Comparison of ENCODE assay signal across 8 mouse cellular contexts in genomic region chr7:48788851-48789572, GRCm38 (mm10). TPM values are rescaled to one million over a fixed set of nuclear protein-coding genes. Genes with fewer than 3 reads are reported as not detected.
A peak's percentile ranks its signal among the peaks of the same experiment; 100 is the strongest.
DNase-seq lines count a peak whose midpoint lies in the region; ATAC-seq lines count a peak whose summit lies in the region.

Gene Zdhhc13 (plus strand): TSS chr7:48789003.

- DNase-seq in R1 (ENCODE audit: low read depth, low spot score) = peak; percentile 97
- DNase-seq in cerebellum, postnatal 25 days = peak; percentile 93 to 96
- DNase-seq in frontal cortex, postnatal 25 days (ENCODE audit: low spot score in 2 of 2) = peak; percentile 83 to 90
- DNase-seq in hindbrain, embryonic 14.5 days (ENCODE audit: low spot score) = peak; percentile 92
- peak; percentile 91 to 92 for DNase-seq in layer of hippocampus, postnatal 36 days
- peak; percentile 97 for DNase-seq in lung, postnatal 36 days
- DNase-seq in retina, postnatal 1 day = peak; percentile 96
- peak; percentile 85 to 92 for DNase-seq in urinary bladder, adult 18-20 months (ENCODE audit: low spot score in 2 of 2)

- no peaks in the 10 kb centered on the region for H3K9me3 ChIP-seq in hindbrain, embryonic 14.5 days (ENCODE audit: control insufficient read depth, low read length)

- H3K4me3 ChIP-seq in hindbrain, embryonic 14.5 days (replicated peaks; ENCODE audit: low read length) = peak within 1 kb of the TSS; percentile 64

- H3K36me3 ChIP-seq in hindbrain, embryonic 14.5 days (replicated peaks; ENCODE audit: control insufficient read depth, insufficient read depth) = no peaks in the 10 kb centered on the region; the same call in 1 of the 2 replicates

- under 1% methylated on average over 57 of the region's 57 CpGs for WGBS in hindbrain, embryonic 14.5 days

- H3K4me2 ChIP-seq in hindbrain, embryonic 14.5 days (replicated peaks) = peak within 1 kb of the TSS; percentile 52

- peak within 1 kb of the TSS; percentile 33 for H3K27ac ChIP-seq in hindbrain, embryonic 14.5 days

- H3K9ac ChIP-seq in hindbrain, embryonic 14.5 days = peak within 1 kb of the TSS; percentile 78

- peak; percentile 99 for ATAC-seq in hindbrain, embryonic 14.5 days (ENCODE audit: low FRiP score)

- peaks cover 19% of the 10 kb centered on the region for H3K4me1 ChIP-seq in hindbrain, embryonic 14.5 days (replicated peaks; ENCODE audit: control insufficient read depth, insufficient read depth, low read length)

- no peaks in the 10 kb centered on the region for H3K27me3 ChIP-seq in hindbrain, embryonic 14.5 days (ENCODE audit: control insufficient read depth, insufficient read depth, low read length)

RNA-seq across cellular contexts. Expression of gene Zdhhc13, which starts in this region (rescaled TPM):
- polyA plus RNA-seq in hindbrain, embryonic 14.5 days (2014; fragmentation: Nextera tagmentation; extraction: Ambion mirVana) = 44.1 and 45.1 TPM in 2 replicates
- total RNA-seq in layer of hippocampus, postnatal 36 days (2021) = 10 to 100 TPM; 21.4 to 23.4 TPM

Comparison
In these comparisons a context has a peak if more than half of its experiments do, and no peak if none do; other contexts are left out.
1. Peak in every context shown above with its lines: DNase-seq, ATAC-seq, H3K4me3 ChIP-seq and H3K27ac ChIP-seq.